Mouse (Mus musculus): ENCODE measurements at regions not wholly inside any gene's neighbourhood (a gene's known extent, or its start where the extent isn't known, plus 50 kb on each side); places are given as distances from the start of the nearest gene placed in this dataset.

- no peak overlapping the region for H3K4me3 ChIP-seq (ENCODE audit: insufficient read depth, low read depth, low read length)
- H3K79me2 ChIP-seq (ENCODE audit: control insufficient read depth, insufficient read depth, low read length), result no peaks in the 10 kb centered on the region
- H3K4me1 ChIP-seq (ENCODE audit: control insufficient read depth, insufficient read depth, low read length), result no peaks in the 10 kb centered on the region
- no peak overlapping the region for H3K27ac ChIP-seq (replicated peaks; ENCODE audit: insufficient read depth, low read depth, low read length)
- 73% methylated on average over 1 of the region's 1 CpGs for WGBS
- no peak for DNase-seq (ENCODE audit: extremely low read depth, low read depth, low spot score)
- no peaks in the 10 kb centered on the region for H3K27me3 ChIP-seq (ENCODE audit: control insufficient read depth, insufficient read depth, low read length)
- TF ChIP-seq POLR2A (IDR thresholded peaks at IDR 0.05; ENCODE audit: extremely low read depth, insufficient read depth, low read length), result no peak
- TF ChIP-seq CTCF (IDR thresholded peaks at IDR 0.05; ENCODE audit: low read depth, low read length), result no peak
- H3K36me3 ChIP-seq (ENCODE audit: control insufficient read depth, insufficient read depth, low read length), result no peaks in the 10 kb centered on the region
- H3K9ac ChIP-seq (ENCODE audit: low read depth, low read length), result no peak overlapping the region
Observed at GRCm38 (mm10) chr1:35106665-35107064, 256.9 kb downstream of the Plekhb2 start.

GRCm38 (mm10) chr1:35109801-35110200, 260.0 kb downstream of the Plekhb2 start:
- no peak for DNase-seq (ENCODE audit: extremely low read depth, low read depth, low spot score)
- Histone ChIP-seq H3K79me2 (ENCODE audit: control insufficient read depth, insufficient read depth, low read length) (no peaks in the 10 kb centered on the region), H3K4me1 (ENCODE audit: control insufficient read depth, insufficient read depth, low read length) (no peaks in the 10 kb centered on the region), H3K36me3 (ENCODE audit: control insufficient read depth, insufficient read depth, low read length) (no peaks in the 10 kb centered on the region), H3K9ac (ENCODE audit: low read depth, low read length) (no peak overlapping the region), H3K27ac (replicated peaks; ENCODE audit: insufficient read depth, low read depth, low read length) (no peak overlapping the region), H3K4me3 (ENCODE audit: insufficient read depth, low read depth, low read length) (no peak overlapping the region), H3K27me3 (ENCODE audit: control insufficient read depth, insufficient read depth, low read length) (no peaks in the 10 kb centered on the region)
- 38% methylated on average over 1 of the region's 1 CpGs for WGBS
- TF ChIP-seq POLR2A (IDR thresholded peaks at IDR 0.05; ENCODE audit: extremely low read depth, insufficient read depth, low read length), result no peak
- no peak for TF ChIP-seq CTCF (IDR thresholded peaks at IDR 0.05; ENCODE audit: low read depth, low read length)

- Histone ChIP-seq H3K4me1 (ENCODE audit: control insufficient read depth, insufficient read depth, low read length) (no peaks in the 10 kb centered on the region), H3K9ac (ENCODE audit: low read depth, low read length) (no peak overlapping the region), H3K27ac (replicated peaks; ENCODE audit: insufficient read depth, low read depth, low read length) (no peak overlapping the region), H3K36me3 (ENCODE audit: control insufficient read depth, insufficient read depth, low read length) (no peaks in the 10 kb centered on the region), H3K27me3 (ENCODE audit: control insufficient read depth, insufficient read depth, low read length) (no peaks in the 10 kb centered on the region), H3K4me3 (ENCODE audit: insufficient read depth, low read depth, low read length) (no peak overlapping the region), H3K79me2 (ENCODE audit: control insufficient read depth, insufficient read depth, low read length) (no peaks in the 10 kb centered on the region)
- TF ChIP-seq POLR2A (IDR thresholded peaks at IDR 0.05; ENCODE audit: extremely low read depth, insufficient read depth, low read length) (no peak), CTCF (IDR thresholded peaks at IDR 0.05; ENCODE audit: low read depth, low read length) (no peak)
- no peak for DNase-seq (ENCODE audit: extremely low read depth, low read depth, low spot score)
Observed at GRCm38 (mm10) chr1:35115521-35115920, 265.7 kb downstream of the Plekhb2 start.

- TF ChIP-seq POLR2A (IDR thresholded peaks at IDR 0.05; ENCODE audit: extremely low read depth, insufficient read depth, low read length) (no peak), CTCF (IDR thresholded peaks at IDR 0.05; ENCODE audit: low read depth, low read length) (no peak)
- H3K4me1 ChIP-seq (ENCODE audit: control insufficient read depth, insufficient read depth, low read length), result no peaks in the 10 kb centered on the region
- WGBS, result 74% methylated on average over 3 of the region's 3 CpGs
Observed at GRCm38 (mm10) chr1:35137907-35138306, 288.1 kb downstream of the Plekhb2 start.

GRCm38 (mm10) chr1:35149036-35149435, 299.3 kb downstream of the Plekhb2 start:
- TF ChIP-seq POLR2A (IDR thresholded peaks at IDR 0.05; ENCODE audit: extremely low read depth, insufficient read depth, low read length), result no peak
- no peak for TF ChIP-seq CTCF (IDR thresholded peaks at IDR 0.05; ENCODE audit: low read depth, low read length)

More at GRCm38 (mm10) chr1:35137907-35138306, 288.1 kb downstream of the Plekhb2 start:
- Histone ChIP-seq H3K9ac (ENCODE audit: low read depth, low read length) (no peak overlapping the region), H3K79me2 (ENCODE audit: control insufficient read depth, insufficient read depth, low read length) (no peaks in the 10 kb centered on the region), H3K36me3 (ENCODE audit: control insufficient read depth, insufficient read depth, low read length) (no peaks in the 10 kb centered on the region), H3K4me3 (ENCODE audit: insufficient read depth, low read depth, low read length) (no peak overlapping the region), H3K27me3 (ENCODE audit: control insufficient read depth, insufficient read depth, low read length) (no peaks in the 10 kb centered on the region), H3K27ac (replicated peaks; ENCODE audit: insufficient read depth, low read depth, low read length) (no peak overlapping the region)
- no peak for DNase-seq (ENCODE audit: extremely low read depth, low read depth, low spot score)

GRCm38 (mm10) chr1:35162506-35162905, 312.7 kb downstream of the Plekhb2 start:
- Histone ChIP-seq H3K79me2 (ENCODE audit: control insufficient read depth, insufficient read depth, low read length) (no peaks in the 10 kb centered on the region), H3K4me3 (ENCODE audit: insufficient read depth, low read depth, low read length) (no peak overlapping the region)

More at GRCm38 (mm10) chr1:35149036-35149435, 299.3 kb downstream of the Plekhb2 start:
- Histone ChIP-seq H3K27ac (replicated peaks; ENCODE audit: insufficient read depth, low read depth, low read length) (no peak overlapping the region), H3K4me3 (ENCODE audit: insufficient read depth, low read depth, low read length) (no peak overlapping the region), H3K27me3 (ENCODE audit: control insufficient read depth, insufficient read depth, low read length) (no peaks in the 10 kb centered on the region), H3K79me2 (ENCODE audit: control insufficient read depth, insufficient read depth, low read length) (no peaks in the 10 kb centered on the region), H3K4me1 (ENCODE audit: control insufficient read depth, insufficient read depth, low read length) (no peaks in the 10 kb centered on the region), H3K36me3 (ENCODE audit: control insufficient read depth, insufficient read depth, low read length) (no peaks in the 10 kb centered on the region), H3K9ac (ENCODE audit: low read depth, low read length) (no peak overlapping the region)
- DNase-seq (ENCODE audit: extremely low read depth, low read depth, low spot score), result no peak

More at GRCm38 (mm10) chr1:35162506-35162905, 312.7 kb downstream of the Plekhb2 start:
- DNase-seq (ENCODE audit: extremely low read depth, low read depth, low spot score), result no peak
- H3K27me3 ChIP-seq (ENCODE audit: control insufficient read depth, insufficient read depth, low read length), result no peaks in the 10 kb centered on the region
- H3K36me3 ChIP-seq (ENCODE audit: control insufficient read depth, insufficient read depth, low read length), result no peaks in the 10 kb centered on the region
- H3K27ac ChIP-seq (replicated peaks; ENCODE audit: insufficient read depth, low read depth, low read length), result no peak overlapping the region
- TF ChIP-seq POLR2A (IDR thresholded peaks at IDR 0.05; ENCODE audit: extremely low read depth, insufficient read depth, low read length), result no peak
- TF ChIP-seq CTCF (IDR thresholded peaks at IDR 0.05; ENCODE audit: low read depth, low read length), result no peak
- no peaks in the 10 kb centered on the region for H3K4me1 ChIP-seq (ENCODE audit: control insufficient read depth, insufficient read depth, low read length)
- H3K9ac ChIP-seq (ENCODE audit: low read depth, low read length), result no peak overlapping the region
